In genomic region chr8:26907347-26908170, GRCm38 (mm10) we compare ENCODE assay signal across 16 mouse cellular contexts.
DNase-seq lines count a peak whose midpoint lies in the region; ATAC-seq lines count a peak whose summit lies in the region.
"Had no signal": no experiment of that assay in that cellular context is flagged by ENCODE, and none has a peak within 500 bp of the region (broad histone marks: within the 10 kb centered on the region; RNA-seq: fewer than 3 reads in every experiment).

No protein-coding gene starts in this region.

- no peaks in the 10 kb centered on the region for H3K9me3 ChIP-seq in intestine, embryonic 16.5 days (ENCODE audit: control insufficient read depth, low read length)
- H3K9me3 ChIP-seq in intestine, embryonic 15.5 days = no peaks in the 10 kb centered on the region
- no peaks in the 10 kb centered on the region for H3K9me3 ChIP-seq in hindbrain, embryonic 12.5 days (replicated peaks)
- H3K9me3 ChIP-seq: forebrain, embryonic 12.5 days; limb, embryonic 13.5 days; megakaryocyte, embryonic 14.5 days had no signal

- WGBS in intestine, embryonic 16.5 days = 61% methylated on average over 8 of the region's 8 CpGs
- WGBS in intestine, embryonic 15.5 days = 60% methylated on average over 8 of the region's 8 CpGs
- WGBS in hindbrain, embryonic 12.5 days = 85% methylated on average over 8 of the region's 8 CpGs

- no peaks in the 10 kb centered on the region for H3K36me3 ChIP-seq in intestine, embryonic 16.5 days (ENCODE audit: control insufficient read depth, insufficient read depth, low read length)
- no peaks in the 10 kb centered on the region for H3K36me3 ChIP-seq in intestine, embryonic 15.5 days
- no peaks in the 10 kb centered on the region for H3K36me3 ChIP-seq in hindbrain, embryonic 12.5 days
- H3K36me3 ChIP-seq: forebrain, embryonic 12.5 days; limb, embryonic 13.5 days had no signal

- H3K27me3 ChIP-seq in intestine, embryonic 16.5 days (replicated peaks; ENCODE audit: control insufficient read depth, insufficient read depth, low read length) = no peaks in the 10 kb centered on the region
- no peaks in the 10 kb centered on the region for H3K27me3 ChIP-seq in intestine, embryonic 15.5 days (replicated peaks)
- 0 out of 2 replicates have a peak, but pooled peaks cover 2% of the 10 kb centered on the region for H3K27me3 ChIP-seq in hindbrain, embryonic 12.5 days
- H3K27me3 ChIP-seq: CH12.LX; forebrain, embryonic 12.5 days; megakaryocyte, embryonic 14.5 days; Patski had no signal

- H3K4me1 ChIP-seq in intestine, embryonic 16.5 days (ENCODE audit: control insufficient read depth, insufficient read depth, low read length) = peaks cover 9% of the 10 kb centered on the region; the same call in 1 of the 2 replicates
- peaks cover 13% of the 10 kb centered on the region for H3K4me1 ChIP-seq in intestine, embryonic 15.5 days (replicated peaks)
- H3K4me1 ChIP-seq in hindbrain, embryonic 12.5 days = no peaks in the 10 kb centered on the region
- H3K4me1 ChIP-seq: forebrain, embryonic 12.5 days had no signal

- H3K4me3 ChIP-seq in intestine, embryonic 16.5 days (ENCODE audit: low read length) = no peak overlapping the region
- no peak overlapping the region for H3K4me3 ChIP-seq in intestine, embryonic 15.5 days (replicated peaks)
- no peak overlapping the region for H3K4me3 ChIP-seq in hindbrain, embryonic 12.5 days
- H3K4me3 ChIP-seq: forebrain, embryonic 12.5 days; limb, embryonic 13.5 days; megakaryocyte, embryonic 14.5 days had no signal

- H3K9ac ChIP-seq in intestine, embryonic 16.5 days (ENCODE audit: low read depth, low read length) = no peak overlapping the region
- no peak overlapping the region for H3K9ac ChIP-seq in intestine, embryonic 15.5 days
- no peak overlapping the region for H3K9ac ChIP-seq in hindbrain, embryonic 12.5 days
- H3K9ac ChIP-seq: forebrain, embryonic 12.5 days; limb, embryonic 13.5 days had no signal

- H3K27ac ChIP-seq in intestine, embryonic 16.5 days (ENCODE audit: low read length) = 0 out of 2 replicates have a peak overlapping the region, but pooled peaks have one; percentile 5
- H3K27ac ChIP-seq in intestine, embryonic 15.5 days = no peak overlapping the region
- no peak overlapping the region for H3K27ac ChIP-seq in hindbrain, embryonic 12.5 days
- H3K27ac ChIP-seq: forebrain, embryonic 12.5 days; limb, embryonic 13.5 days had no signal

- ATAC-seq in intestine, embryonic 16.5 days = peak; percentile 38; the same call in 1 of the 2 replicates
- no peak for ATAC-seq in intestine, embryonic 15.5 days
- ATAC-seq in common myeloid progenitor, adult 5-6 weeks (replicated peaks; ENCODE audit: low read depth, poor library complexity, severe bottlenecking) = peak; percentile 76
- no peak for ATAC-seq in hindbrain, embryonic 12.5 days (ENCODE audit: low FRiP score)
- ATAC-seq: Patski had no signal

- peak; percentile 42 for DNase-seq in adipocyte (ENCODE audit: low spot score)
- DNase-seq in lung, postnatal 14 days = peak; percentile 33
- DNase-seq in cerebellum, postnatal 10 days = no peak
- no peak for DNase-seq in neural tube, embryonic 10.5 days (ENCODE audit: extremely low spot score, low spot score)
- DNase-seq: adrenal gland, adult 2 months; gastrocnemius, postnatal 10 days; right cerebral cortex, postnatal 4 days had no signal

- H3K4me2 ChIP-seq in intestine, embryonic 16.5 days (ENCODE audit: low read depth, low read length) = no peak overlapping the region
- H3K4me2 ChIP-seq in intestine, embryonic 15.5 days (replicated peaks) = no peak overlapping the region
- H3K4me2 ChIP-seq in hindbrain, embryonic 12.5 days (replicated peaks) = no peak overlapping the region
- H3K4me2 ChIP-seq: forebrain, embryonic 12.5 days; limb, embryonic 13.5 days had no signal

Comparison
In these comparisons a context has a peak if more than half of its experiments do, and no peak if none do; other contexts are left out.
1. ATAC-seq: peak in intestine, embryonic 16.5 days (single experiment) and common myeloid progenitor, adult 5-6 weeks (single experiment); none in intestine, embryonic 15.5 days (single experiment) and hindbrain, embryonic 12.5 days (single experiment).
2. DNase-seq: peak in adipocyte (single experiment) and lung, postnatal 14 days (single experiment); none in cerebellum, postnatal 10 days (0 of 2) and neural tube, embryonic 10.5 days (single experiment).